Mouse (Mus musculus) forebrain, embryonic 16.5 days (tissue): ENCODE data around the gene Hexa. TPM values are rescaled to one million over a fixed set of nuclear protein-coding genes. Genes with fewer than 3 reads are reported as not detected.

Experiments used
- ATAC-seq: fragments of 200-750 bp; cut with Nextera tagmentation; 2 replicates; pipeline ENCODE4 v1.8.0; 2017; ENCODE audit warnings: mild to moderate bottlenecking, moderate library complexity
- H3K27ac ChIP-seq: fragments of 300-500 bp; sonication (generic); 2 replicates; pipeline ENCODE4 v1.5.1; 2014; ENCODE audit warnings: low read length, control low read depth
- H3K27me3 ChIP-seq: fragments of 300-500 bp; sonication (generic); replicated peaks from 2 replicates; pipeline ENCODE4 v1.6.1; 2014; ENCODE audit warnings: low read length; ENCODE audit not compliant: control insufficient read depth, insufficient read depth
- H3K36me3 ChIP-seq: fragments of 300-500 bp; sonication (generic); 2 replicates; pipeline ENCODE4 v1.6.1; 2014; ENCODE audit not compliant: control insufficient read depth, insufficient read depth
- H3K4me1 ChIP-seq: fragments of 300-500 bp; sonication (generic); replicated peaks from 2 replicates; pipeline ENCODE4 v1.6.1; 2014; ENCODE audit warnings: low read length; ENCODE audit not compliant: control insufficient read depth, insufficient read depth
- H3K4me2 ChIP-seq: fragments of 300-500 bp; sonication (generic); 2 replicates; pipeline ENCODE4 v1.6.1; 2014; ENCODE audit warnings: mild to moderate bottlenecking, low read length, control low read depth
- H3K4me3 ChIP-seq: fragments of 300-500 bp; sonication (generic); replicated peaks from 2 replicates; pipeline ENCODE4 v1.5.1; 2014; ENCODE audit warnings: mild to moderate bottlenecking, low read length, control low read depth
- H3K9ac ChIP-seq: fragments of 300-500 bp; sonication (generic); replicated peaks from 2 replicates; pipeline ENCODE4 v1.6.1; 2014; ENCODE audit warnings: low read depth, low read length, control low read depth
- H3K9me3 ChIP-seq: fragments of 300-500 bp; sonication (generic); 2 replicates; pipeline ENCODE4 v1.6.1; 2016; ENCODE audit warnings: low read length; ENCODE audit not compliant: control insufficient read depth
- whole genome bisulfite sequencing: fragments of 180-500 bp; shearing (Covaris S2); extraction: QIAGEN DNeasy Blood & Tissue Kit; methylation state at CpG from one replicate; pipeline ENCODE4 v1.1.7; 2014; 5-methylcytosine and 5-hydroxymethylcytosine counted together
- polyA plus RNA-seq: library from polyadenylated mRNA; unstranded; fragments of >200 nt; fragmentation: Nextera tagmentation; extraction: Ambion mirVana; gene quantifications from 2 replicates; pipeline ENCODE4 v1.2.1, GENCODE M21; 2015

Hexa gene
- polyA plus RNA-seq, 1 experiment from 2014 or later = 51.3 TPM

GRCm38 (mm10) chr9:59610950-59611349 is 71.6 kb downstream of the Hexa start:
- Histone ChIP-seq H3K4me3 (no peak overlapping the region), H3K9ac (no peak overlapping the region)

More at GRCm38 (mm10) chr9:59610950-59611349, 71.6 kb downstream of the Hexa start:
- Histone ChIP-seq H3K9me3 (no peaks in the 10 kb centered on the region), H3K27ac (no peak overlapping the region), H3K4me2 (no peak overlapping the region), H3K27me3 (no peaks in the 10 kb centered on the region), H3K4me1 (no peaks in the 10 kb centered on the region), H3K36me3 (no peaks in the 10 kb centered on the region)
- WGBS = 89% methylated on average over 2 of the region's 2 CpGs
- no peak for ATAC-seq

Other genes with a start within 250 kb of the Hexa start
- gene Adpgk, start 248.0 kb upstream of the Hexa start, polyA plus RNA-seq = 20.7 and 20.9 TPM in 2 replicates
- 43.1 and 45.1 TPM in 2 replicates for gene Bbs4, start 186.0 kb upstream of the Hexa start, polyA plus RNA-seq
- 15.6 and 21.2 TPM in 2 replicates for gene Arih1, start 52.9 kb upstream of the Hexa start, polyA plus RNA-seq
- 0.45 and 0.58 TPM in 2 replicates for gene Tmem202, start 307 bp downstream of the Hexa start, polyA plus RNA-seq
- gene Celf6, start 38.4 kb downstream of the Hexa start, polyA plus RNA-seq = 29.5 and 42.0 TPM in 2 replicates
- gene Parp6, start 77.7 kb downstream of the Hexa start, polyA plus RNA-seq = 204 and 232 TPM in 2 replicates
- 1,186 and 1,222 TPM in 2 replicates for gene Pkm, start 116.8 kb downstream of the Hexa start, polyA plus RNA-seq
- 3.7 and 5.4 TPM in 2 replicates for gene Gramd2, start 140.6 kb downstream of the Hexa start, polyA plus RNA-seq
- 10.2 and 11.7 TPM in 2 replicates for gene Senp8, start 211.2 kb downstream of the Hexa start, polyA plus RNA-seq
- 26.8 and 27.2 TPM in 2 replicates for gene Myo9a, start 211.4 kb downstream of the Hexa start, polyA plus RNA-seq